Mouse (Mus musculus) forebrain, embryonic 15.5 days (tissue): ENCODE data around the gene Scnm1. TPM values are rescaled to one million over a fixed set of nuclear protein-coding genes. Genes with fewer than 3 reads are reported as not detected.
"Not testable (repeated sequence)": the region's sequence is repeated elsewhere in the genome, so short reads cannot be mapped to it uniquely, and the experiment has no call there.

Experiments used
- ATAC-seq: fragments of 200-750 bp; cut with Nextera tagmentation; replicated peaks from 2 replicates; pipeline ENCODE4 v1.8.0; 2017; ENCODE audit warnings: mild to moderate bottlenecking, moderate TSS enrichment, moderate library complexity
- H3K27ac ChIP-seq: fragments of 300-500 bp; sonication (generic); replicated peaks from 2 replicates; pipeline ENCODE4 v1.5.1; 2015; ENCODE audit warnings: mild to moderate bottlenecking, inconsistent platforms
- H3K27me3 ChIP-seq: fragments of 300-500 bp; sonication (generic); 2 replicates; pipeline ENCODE4 v1.6.1; 2015; ENCODE audit warnings: inconsistent platforms
- H3K36me3 ChIP-seq: fragments of 300-500 bp; sonication (generic); 2 replicates; pipeline ENCODE4 v1.6.1; 2015; ENCODE audit warnings: mild to moderate bottlenecking, inconsistent platforms
- H3K4me1 ChIP-seq: fragments of 300-500 bp; sonication (generic); 2 replicates; pipeline ENCODE4 v1.6.1; 2015; ENCODE audit warnings: inconsistent platforms
- H3K4me2 ChIP-seq: fragments of 300-500 bp; sonication (generic); replicated peaks from 2 replicates; pipeline ENCODE4 v1.6.1; 2015; ENCODE audit warnings: mild to moderate bottlenecking, inconsistent platforms
- H3K4me3 ChIP-seq: fragments of 300-500 bp; sonication (generic); 2 replicates; pipeline ENCODE4 v1.5.1; 2015; ENCODE audit warnings: mild to moderate bottlenecking, inconsistent platforms
- H3K9ac ChIP-seq: fragments of 300-500 bp; sonication (generic); replicated peaks from 2 replicates; pipeline ENCODE4 v1.6.1; 2015; ENCODE audit warnings: mild to moderate bottlenecking, inconsistent platforms
- H3K9me3 ChIP-seq: fragments of 300-500 bp; sonication (generic); 2 replicates; pipeline ENCODE4 v1.6.1; 2016; ENCODE audit warnings: inconsistent platforms
- WGBS: fragments of 180-500 bp; shearing (Covaris S2); methylation state at CpG from one replicate; pipeline ENCODE4 v1.1.7; 2015; ENCODE audit warnings: mixed read lengths; 5-methylcytosine and 5-hydroxymethylcytosine counted together
- polyA plus RNA-seq: library from polyadenylated mRNA; unstranded; fragments of >200 nt; fragmentation: Nextera tagmentation; extraction: Ambion mirVana; gene quantifications from 2 replicates; pipeline ENCODE4 v1.2.1, GENCODE M21; 2015

The Scnm1 gene
- polyA plus RNA-seq, 1 experiment from 2014 or later: 108 TPM

DNA sequence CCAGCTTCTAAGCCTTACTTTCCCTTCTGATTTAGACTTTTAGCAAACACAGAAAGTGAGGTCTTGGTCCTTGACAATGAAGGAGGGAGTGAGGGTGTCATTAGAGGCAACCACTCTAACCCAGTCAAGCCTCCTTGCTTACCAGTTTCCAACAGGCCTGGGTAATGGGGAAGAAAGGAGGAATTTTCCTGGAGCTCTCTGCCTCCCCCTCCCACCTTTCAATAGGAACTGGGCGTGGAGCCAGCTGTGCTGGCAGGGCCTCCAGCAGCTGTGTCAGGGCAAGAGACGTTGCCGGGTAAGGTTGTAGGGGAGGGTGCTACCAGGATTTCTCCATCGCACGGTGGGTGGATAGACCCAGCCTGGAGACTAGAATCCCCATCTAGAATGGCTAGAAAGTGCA is 8.8 kb downstream of the Scnm1 start:
- WGBS: 12% methylated on average over 5 of the region's 5 CpGs
- Histone ChIP-seq H3K9me3 (no peaks in the 10 kb centered on the region), H3K9ac (no peak overlapping the region), H3K4me3 (no peak overlapping the region), H3K27ac (peak overlapping the region; percentile 47), H3K36me3 (peaks cover 37% of the 10 kb centered on the region), H3K4me1 (peaks cover 11% of the 10 kb centered on the region), H3K4me2 (no peak overlapping the region), H3K27me3 (no peaks in the 10 kb centered on the region)
- peak; percentile 36; the same call in 1 of the 2 replicates for ATAC-seq

DNA sequence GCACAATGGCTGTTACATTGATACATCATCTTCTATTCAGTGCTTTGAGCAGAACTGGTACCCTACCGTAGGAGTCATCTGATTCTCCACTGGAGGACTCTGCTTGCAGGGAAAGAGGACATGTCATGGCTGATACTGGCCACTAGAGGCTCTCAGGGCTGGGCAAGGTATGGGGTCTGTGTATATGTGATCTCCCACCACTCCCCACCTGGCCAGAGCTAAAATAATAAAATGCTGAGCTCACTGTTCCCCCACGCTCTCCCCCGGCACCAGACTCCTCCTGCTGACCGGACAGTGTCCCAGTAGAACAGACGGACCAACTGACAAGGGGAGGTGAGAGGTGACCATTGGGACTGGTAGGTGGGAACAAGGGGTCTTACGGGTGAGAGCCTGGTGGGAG is 9.6 kb downstream of the Scnm1 start, which contains the start of gene Tmod4:
Gene Tmod4 (plus strand): TSS at position 231 of the 400 bp plus-strand sequence.
- whole genome bisulfite sequencing: 63% methylated on average over 6 of the region's 6 CpGs
- Histone ChIP-seq H3K4me3 (no peak within 1 kb of the TSS), H3K27ac (peak within 1 kb of the TSS; percentile 47), H3K36me3 (peaks cover 38% of the 10 kb centered on the region), H3K4me2 (no peak within 1 kb of the TSS), H3K4me1 (peaks cover 11% of the 10 kb centered on the region), H3K9ac (no peak within 1 kb of the TSS), H3K27me3 (no peaks in the 10 kb centered on the region), H3K9me3 (no peaks in the 10 kb centered on the region)
- 0 out of 2 replicates have a peak, but pooled peaks have one; percentile 39 for ATAC-seq

DNA sequence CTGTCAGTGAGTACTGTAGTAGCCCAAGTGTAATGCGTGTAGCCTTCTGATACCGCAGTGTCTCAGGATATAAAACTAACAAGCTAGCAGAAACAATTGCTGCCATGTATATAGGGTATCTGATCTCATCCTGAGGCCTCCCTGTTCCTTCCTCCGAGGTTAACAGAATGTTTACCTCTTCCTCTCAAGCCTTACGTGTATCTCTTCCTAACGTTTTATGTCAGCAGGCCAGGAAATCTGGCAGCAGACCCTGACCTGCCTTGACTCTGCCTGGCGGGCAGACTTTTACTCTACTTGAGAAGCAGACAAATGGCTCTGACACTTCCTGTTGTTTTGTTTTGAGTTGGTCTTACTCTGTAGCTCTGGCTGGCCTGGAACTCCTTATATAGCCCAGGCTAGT is 12.2 kb downstream of the Scnm1 start:
- Histone ChIP-seq H3K27ac (no peak overlapping the region), H3K4me1 (peaks cover 11% of the 10 kb centered on the region), H3K4me2 (no peak overlapping the region), H3K36me3 (peaks cover 59% of the 10 kb centered on the region), H3K9ac (no peak overlapping the region), H3K27me3 (no peaks in the 10 kb centered on the region), H3K4me3 (no peak overlapping the region), H3K9me3 (no peaks in the 10 kb centered on the region)
- 90% methylated on average over 6 of the region's 6 CpGs for WGBS
- ATAC-seq: no peak

DNA sequence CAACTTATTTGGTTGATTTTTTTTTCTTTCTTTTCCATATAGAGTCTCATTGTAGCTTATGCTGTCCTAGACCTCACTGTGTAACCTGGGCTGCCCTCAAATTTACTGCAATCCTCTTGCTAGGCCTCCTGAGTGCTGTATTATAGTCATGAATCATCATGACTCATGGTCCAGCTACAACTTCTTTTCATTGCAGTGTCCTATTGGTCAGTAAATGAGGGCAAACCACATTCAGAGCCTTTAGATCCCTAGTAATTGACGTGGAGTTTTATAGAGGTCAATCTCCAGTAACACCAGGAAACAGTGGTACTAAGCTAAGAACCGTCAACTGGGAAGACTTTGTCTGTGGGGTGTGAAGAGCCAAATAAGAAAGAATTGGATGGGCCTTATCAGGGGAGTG is 16.1 kb downstream of the Scnm1 start:
- WGBS: 97% methylated on average over 2 of the region's 2 CpGs
- Histone ChIP-seq H3K4me2 (no peak overlapping the region), H3K4me3 (no peak overlapping the region), H3K27ac (no peak overlapping the region), H3K36me3 (peaks cover 74% of the 10 kb centered on the region), H3K9ac (no peak overlapping the region), H3K9me3 (no peaks in the 10 kb centered on the region), H3K4me1 (peaks cover 9% of the 10 kb centered on the region), H3K27me3 (no peaks in the 10 kb centered on the region)
- ATAC-seq: no peak

DNA sequence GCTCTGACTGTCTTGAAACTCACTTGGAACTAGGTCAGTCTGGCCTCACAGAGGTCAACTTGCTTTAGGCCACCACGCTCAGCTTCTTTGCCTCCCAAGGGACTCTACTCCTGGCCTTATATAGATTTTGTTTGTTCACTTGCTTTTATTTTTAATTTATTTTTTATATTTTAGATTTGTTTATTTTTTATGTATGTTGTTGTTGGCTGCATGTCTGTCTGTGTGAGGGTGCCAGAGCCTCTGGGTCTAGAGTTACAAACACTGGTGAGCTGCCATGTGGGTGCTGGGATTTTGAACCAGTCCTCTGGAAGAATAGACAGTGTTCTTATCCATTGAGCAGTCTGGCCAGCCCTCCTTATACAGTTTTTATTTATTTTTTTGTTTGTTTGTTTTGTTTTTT is 21.1 kb downstream of the Scnm1 start:
- Histone ChIP-seq H3K27ac (no peak overlapping the region), H3K9me3 (no peaks in the 10 kb centered on the region), H3K4me2 (no peak overlapping the region), H3K9ac (no peak overlapping the region), H3K36me3 (peaks cover 27% of the 10 kb centered on the region), H3K27me3 (no peaks in the 10 kb centered on the region), H3K4me1 (peaks cover 19% of the 10 kb centered on the region), H3K4me3 (no peak overlapping the region)
- WGBS: 89% methylated on average over 1 of the region's 1 CpGs
- ATAC-seq: no peak

DNA sequence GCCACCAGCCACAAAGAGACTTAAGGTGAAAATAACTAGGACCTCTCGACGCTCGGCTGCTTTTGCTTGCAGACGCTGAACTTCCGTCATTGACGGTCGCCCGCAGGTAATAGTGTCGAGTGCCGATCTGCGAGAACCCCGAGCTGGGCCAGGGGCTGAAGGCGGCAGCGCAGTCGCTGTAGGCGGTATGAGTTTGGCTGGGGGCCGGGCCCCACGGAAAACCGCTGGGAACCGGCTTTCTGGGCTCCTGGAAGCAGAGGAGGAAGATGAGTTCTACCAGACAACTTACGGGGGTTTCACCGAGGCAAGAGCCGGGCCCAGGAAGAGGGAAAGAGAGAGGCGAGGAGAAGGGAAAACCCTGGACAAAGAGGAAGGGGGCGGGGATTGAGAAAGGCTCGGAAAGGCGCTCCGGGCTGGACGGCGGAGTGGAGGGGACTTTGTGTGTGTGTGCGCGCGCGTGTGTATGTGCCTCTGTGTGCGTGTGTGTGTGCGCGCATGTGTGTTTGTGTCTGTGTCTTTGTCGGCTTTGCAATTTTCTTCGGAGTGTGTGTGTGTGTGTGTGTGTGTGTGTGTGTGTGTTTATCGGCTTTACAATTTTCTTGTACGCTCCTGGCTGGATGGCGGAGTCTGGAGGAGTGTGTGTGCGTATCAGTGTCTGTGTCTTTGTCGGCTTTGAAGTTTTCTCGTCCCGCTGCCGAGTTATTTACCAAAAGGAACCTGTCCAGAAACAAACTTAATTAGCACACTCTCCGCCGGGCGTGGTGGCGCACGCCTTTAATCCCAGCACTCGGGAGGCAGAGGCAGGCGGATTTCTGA is 22.7 kb downstream of the Scnm1 start, which contains the start of gene Vps72:
Gene Vps72 (plus strand): TSS at position 112 of the 816 bp plus-strand sequence.
- H3K9ac ChIP-seq: peak within 1 kb of the TSS; percentile 93
- no peaks in the 10 kb centered on the region for H3K27me3 ChIP-seq
- no peaks in the 10 kb centered on the region for H3K9me3 ChIP-seq
- WGBS: under 1% methylated on average over 54 of the region's 54 CpGs
- peak within 1 kb of the TSS; percentile 44 for H3K4me2 ChIP-seq
- peak; percentile 73 for ATAC-seq
- peak within 1 kb of the TSS; percentile 92 for H3K4me3 ChIP-seq
- H3K36me3 ChIP-seq: peaks cover 18% of the 10 kb centered on the region
- H3K27ac ChIP-seq: peak within 1 kb of the TSS; percentile 98
- H3K4me1 ChIP-seq: peaks cover 21% of the 10 kb centered on the region

DNA sequence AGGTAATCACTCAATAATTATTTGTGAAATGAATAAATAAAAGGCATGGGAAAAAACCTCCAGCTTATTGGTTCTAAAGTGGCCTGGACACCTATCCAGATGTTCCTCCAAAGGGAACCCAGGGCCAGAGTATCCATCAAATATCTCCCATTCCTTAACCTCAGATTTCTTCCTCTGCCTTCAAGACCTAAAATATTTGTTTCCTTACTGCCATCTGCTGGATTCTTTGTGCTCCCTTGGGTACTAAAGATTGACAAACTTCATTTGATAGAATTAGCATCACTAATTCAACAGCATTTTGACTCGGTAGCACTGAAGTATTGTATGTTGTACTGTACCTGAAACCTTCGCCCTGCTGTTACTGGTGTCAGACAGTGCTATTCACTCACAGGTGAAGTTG is 25.9 kb downstream of the Scnm1 start:
- no peak for ATAC-seq
- Histone ChIP-seq H3K9ac (no peak overlapping the region), H3K36me3 (no peaks in the 10 kb centered on the region), H3K4me1 (peaks cover 27% of the 10 kb centered on the region), H3K9me3 (no peaks in the 10 kb centered on the region), H3K27ac (no peak overlapping the region), H3K4me2 (no peak overlapping the region), H3K4me3 (no peak overlapping the region), H3K27me3 (no peaks in the 10 kb centered on the region)
- 73% methylated on average over 2 of the region's 2 CpGs for WGBS

DNA sequence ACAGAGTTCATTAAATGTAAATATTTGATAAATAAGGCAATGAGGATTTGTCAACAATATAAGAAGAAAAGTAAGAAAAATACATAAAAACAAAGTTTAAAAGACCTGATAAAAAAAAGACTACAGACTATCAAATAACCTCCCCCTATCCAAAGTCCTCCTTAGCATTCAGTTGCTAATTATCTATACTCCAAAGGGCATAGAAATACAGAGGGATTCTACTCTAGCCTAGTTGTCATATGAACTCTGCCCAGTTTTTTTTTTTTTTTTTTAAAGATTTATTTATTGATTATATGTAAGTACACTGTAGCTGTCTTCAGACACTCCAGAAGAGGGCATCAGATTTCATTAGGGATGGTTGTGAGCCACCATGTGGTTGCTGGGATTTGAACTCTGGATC is 26.5 kb downstream of the Scnm1 start:
- peak overlapping the region; percentile 78 for H3K4me3 ChIP-seq
- H3K27me3 ChIP-seq, ATAC-seq, H3K27ac ChIP-seq, H3K9ac ChIP-seq, H3K36me3 ChIP-seq, H3K9me3 ChIP-seq: not testable (repeated sequence)
- H3K4me2 ChIP-seq: peak overlapping the region; percentile 80
- peaks cover 22% of the 10 kb centered on the region for H3K4me1 ChIP-seq

DNA sequence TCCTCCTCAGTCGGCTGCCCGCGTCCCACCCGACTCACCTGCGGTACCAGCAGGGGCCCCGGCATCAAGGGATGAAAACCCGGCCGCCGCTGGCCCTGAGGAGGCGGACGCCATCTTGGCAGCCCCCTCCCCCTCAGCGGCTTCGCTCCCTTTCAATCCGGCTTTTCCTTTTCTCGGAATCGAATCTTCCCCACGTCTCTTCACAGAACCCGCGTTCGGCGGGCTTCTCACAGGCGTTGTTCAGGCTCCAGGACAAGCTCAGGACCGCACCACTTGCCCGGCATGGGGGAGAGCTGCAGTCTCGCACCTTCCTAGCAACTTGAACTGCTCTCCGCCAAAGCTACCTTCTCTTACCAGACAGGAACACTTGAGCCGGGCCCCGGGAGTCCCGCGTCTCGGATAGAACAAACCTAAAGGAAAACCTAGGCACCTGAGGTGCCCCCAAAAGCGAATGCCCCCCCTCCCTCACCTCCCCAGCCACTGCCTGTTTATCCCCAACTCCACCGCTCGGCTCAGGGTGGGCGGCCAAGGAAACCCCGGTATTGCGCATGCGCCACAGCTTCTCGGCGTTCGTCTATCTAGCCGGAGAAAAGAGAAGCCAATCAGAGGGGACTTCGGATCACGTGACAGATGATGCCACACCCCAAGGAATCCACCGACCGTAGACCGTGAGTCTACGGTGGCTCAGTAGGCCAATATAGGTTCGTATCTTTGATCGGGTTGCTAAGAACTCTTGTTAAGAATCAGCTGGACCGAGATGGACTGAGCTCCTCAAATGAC is 27.3 kb downstream of the Scnm1 start, which contains the start of gene Pip5k1a:
Gene Pip5k1a (minus strand): TSS at position 593 of the 780 bp plus-strand sequence.
- under 1% methylated on average over 51 of the region's 51 CpGs for WGBS
- peak; percentile 90 for ATAC-seq

DNA sequence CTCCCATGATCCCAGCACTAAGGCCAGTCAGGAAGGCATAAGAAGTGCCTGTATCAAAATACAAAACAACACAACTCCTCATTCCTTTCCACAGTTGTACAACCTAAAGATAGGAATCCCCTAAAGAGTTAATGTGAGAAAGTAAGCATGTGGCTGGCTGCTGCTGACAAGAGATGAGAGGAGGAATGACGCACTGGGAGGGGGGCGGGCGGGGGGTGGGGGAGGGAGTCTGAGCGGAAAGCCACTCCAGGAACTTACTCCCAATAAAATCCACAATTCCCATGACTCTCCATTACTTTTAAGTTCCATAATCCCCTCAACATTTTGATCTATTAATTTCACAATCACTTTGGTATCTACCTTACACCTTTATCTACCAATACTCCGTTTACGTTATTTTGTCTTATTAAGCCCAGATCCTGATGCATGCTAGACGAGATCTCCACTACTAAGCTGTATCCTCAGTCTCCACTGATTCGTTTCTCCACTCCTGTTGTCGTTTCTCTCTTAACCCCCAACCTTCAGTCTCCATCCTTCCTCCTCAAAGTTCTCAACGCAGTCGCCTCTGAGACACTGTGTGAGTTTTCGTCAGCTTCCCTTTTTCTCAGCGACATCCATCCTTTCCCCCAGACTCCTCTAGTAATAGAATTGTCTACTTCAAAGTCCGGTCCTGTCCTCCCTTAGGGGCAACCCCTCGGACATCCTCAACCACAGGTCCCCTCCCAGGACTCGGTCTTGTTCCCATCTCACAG is 28.0 kb downstream of the Scnm1 start:
- no peak for ATAC-seq
- H3K4me1 ChIP-seq: peaks cover 32% of the 10 kb centered on the region
- H3K9ac ChIP-seq: peak overlapping the region; percentile 86
- WGBS: under 1% methylated on average over 16 of the region's 16 CpGs
- no peaks in the 10 kb centered on the region for H3K9me3 ChIP-seq
- H3K27ac ChIP-seq: peak overlapping the region; percentile 90
- peak overlapping the region; percentile 78 for H3K4me3 ChIP-seq
- no peaks in the 10 kb centered on the region for H3K27me3 ChIP-seq
- no peaks in the 10 kb centered on the region for H3K36me3 ChIP-seq
- peak overlapping the region; percentile 80 for H3K4me2 ChIP-seq

More for the DNA sequence above, 27.3 kb downstream of the Scnm1 start, which contains the start of gene Pip5k1a:
- Histone ChIP-seq H3K4me2 (peak within 1 kb of the TSS; percentile 80), H3K27me3 (no peaks in the 10 kb centered on the region), H3K9ac (peak within 1 kb of the TSS; percentile 86), H3K9me3 (no peaks in the 10 kb centered on the region), H3K27ac (peak within 1 kb of the TSS; percentile 90), H3K4me3 (peak within 1 kb of the TSS; percentile 78), H3K36me3 (no peaks in the 10 kb centered on the region), H3K4me1 (peaks cover 24% of the 10 kb centered on the region)

DNA sequence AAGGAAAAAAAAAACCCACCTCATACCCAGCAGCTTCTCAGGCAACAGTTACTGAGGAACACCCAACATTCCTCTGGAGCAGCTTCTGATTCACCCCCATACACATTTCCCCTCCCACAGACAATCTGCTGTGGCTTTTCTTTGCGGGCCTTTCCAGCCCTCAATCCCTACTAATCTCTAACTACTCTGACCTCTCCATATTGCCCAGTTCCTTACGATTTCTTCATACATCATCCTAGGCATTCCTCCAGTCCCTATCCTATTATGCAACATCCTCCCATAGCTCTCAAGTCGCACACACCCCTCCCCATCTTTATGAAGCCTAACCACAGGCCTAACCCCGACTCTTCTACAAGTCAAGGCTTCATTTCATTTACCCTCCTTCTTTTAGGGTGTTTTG is 28.7 kb downstream of the Scnm1 start:
- Histone ChIP-seq H3K4me2 (peak overlapping the region; percentile 80), H3K9me3 (no peaks in the 10 kb centered on the region), H3K27me3 (no peaks in the 10 kb centered on the region), H3K4me1 (peaks cover 32% of the 10 kb centered on the region), H3K4me3 (peak overlapping the region; percentile 78), H3K36me3 (no peaks in the 10 kb centered on the region), H3K27ac (peak overlapping the region; percentile 90; the same call in 1 of the 2 replicates), H3K9ac (peak overlapping the region; percentile 86)
- WGBS: 76% methylated on average over 4 of the region's 4 CpGs
- no peak for ATAC-seq
